ENCODE assay signal across 23 mouse cellular contexts in genomic region chr6:88235461-88235860, GRCm38 (mm10). TPM values are rescaled to one million over a fixed set of nuclear protein-coding genes. Genes with fewer than 3 reads are reported as not detected.
DNase-seq lines count a peak whose midpoint lies in the region; ATAC-seq and TF ChIP-seq lines count a peak whose summit lies in the region.
"Had no signal": no experiment of that assay in that cellular context is flagged by ENCODE, and none has a peak within 500 bp of the region (broad histone marks: within the 10 kb centered on the region; RNA-seq: fewer than 3 reads in every experiment).

No protein-coding gene starts in this region.

- H3K9ac ChIP-seq in intestine, embryonic 14.5 days (ENCODE audit: low read length) = no peak overlapping the region
- H3K9ac ChIP-seq in intestine, postnatal 0 days (ENCODE audit: low read depth, low read length) = no peak overlapping the region
- H3K9ac ChIP-seq in forebrain, embryonic 13.5 days = no peak overlapping the region
- no peak overlapping the region for H3K9ac ChIP-seq in midbrain, embryonic 13.5 days (replicated peaks)
- H3K9ac ChIP-seq: liver, postnatal 0 days had no signal

- peaks cover 27% of the 10 kb centered on the region for H3K4me1 ChIP-seq in heart, embryonic 10.5 days
- peaks cover 7% of the 10 kb centered on the region; the same call in 1 of the 2 replicates for H3K4me1 ChIP-seq in intestine, embryonic 14.5 days (replicated peaks; ENCODE audit: control insufficient read depth, insufficient read depth, low read length)
- H3K4me1 ChIP-seq in intestine, postnatal 0 days (replicated peaks; ENCODE audit: control insufficient read depth, insufficient read depth, low read length) = no peaks in the 10 kb centered on the region
- peaks cover 15% of the 10 kb centered on the region for H3K4me1 ChIP-seq in forebrain, embryonic 13.5 days
- H3K4me1 ChIP-seq in midbrain, embryonic 13.5 days (replicated peaks) = peaks cover 23% of the 10 kb centered on the region

- H3K27me3 ChIP-seq in heart, embryonic 10.5 days (ENCODE audit: insufficient read depth, poor library complexity, severe bottlenecking) = peaks cover 100% of the 10 kb centered on the region
- 0 out of 2 replicates have a peak, but pooled peaks cover 15% of the 10 kb centered on the region for H3K27me3 ChIP-seq in intestine, embryonic 14.5 days (replicated peaks; ENCODE audit: control insufficient read depth, insufficient read depth, low read length)
- H3K27me3 ChIP-seq in intestine, postnatal 0 days (replicated peaks; ENCODE audit: control insufficient read depth, insufficient read depth, low read length) = peaks cover 9% of the 10 kb centered on the region; the same call in 1 of the 2 replicates
- peaks cover 63% of the 10 kb centered on the region for H3K27me3 ChIP-seq in forebrain, embryonic 13.5 days
- peaks cover 60% of the 10 kb centered on the region for H3K27me3 ChIP-seq in midbrain, embryonic 13.5 days

- H3K27ac ChIP-seq in heart, embryonic 10.5 days = peak overlapping the region; percentile 74; the same call in 1 of the 2 replicates
- no peak overlapping the region for H3K27ac ChIP-seq in intestine, embryonic 14.5 days (ENCODE audit: low read depth)
- no peak overlapping the region for H3K27ac ChIP-seq in intestine, postnatal 0 days (ENCODE audit: low read depth, low read length)
- no peak overlapping the region for H3K27ac ChIP-seq in forebrain, embryonic 13.5 days
- no peak overlapping the region; the same call in 1 of the 2 replicates for H3K27ac ChIP-seq in midbrain, embryonic 13.5 days
- H3K27ac ChIP-seq: gastrocnemius, adult 2 months; left cerebral cortex, adult 2 months had no signal

- ATAC-seq in intestine, embryonic 14.5 days (replicated peaks; ENCODE audit: low FRiP score, low TSS enrichment, low read depth) = no peak
- no peak for ATAC-seq in intestine, postnatal 0 days
- no peak for ATAC-seq in forebrain, embryonic 13.5 days
- peak; percentile 34; the same call in 1 of the 2 replicates for ATAC-seq in midbrain, embryonic 13.5 days
- ATAC-seq: liver, postnatal 0 days had no signal

- H3K4me2 ChIP-seq in intestine, embryonic 14.5 days (ENCODE audit: low read length) = no peak overlapping the region
- H3K4me2 ChIP-seq in intestine, postnatal 0 days (replicated peaks; ENCODE audit: low read depth) = no peak overlapping the region
- H3K4me2 ChIP-seq in forebrain, embryonic 13.5 days = peak overlapping the region; percentile 58
- peak overlapping the region; percentile 49 for H3K4me2 ChIP-seq in midbrain, embryonic 13.5 days (replicated peaks)

- 0 out of 2 replicates have a peak overlapping the region, but pooled peaks have one; percentile 45 for H3K4me3 ChIP-seq in heart, embryonic 10.5 days
- H3K4me3 ChIP-seq in intestine, embryonic 14.5 days (ENCODE audit: low read depth, low read length) = no peak overlapping the region
- H3K4me3 ChIP-seq in intestine, postnatal 0 days (ENCODE audit: low read depth, low read length) = no peak overlapping the region
- peak overlapping the region; percentile 24 for H3K4me3 ChIP-seq in forebrain, embryonic 13.5 days
- H3K4me3 ChIP-seq in midbrain, embryonic 13.5 days (replicated peaks) = no peak overlapping the region
- H3K4me3 ChIP-seq: gastrocnemius, adult 2 months; left cerebral cortex, adult 2 months had no signal

- no peak for TF ChIP-seq CTCF in intestine, postnatal 0 days (IDR thresholded peaks at IDR 0.05; ENCODE audit: low read depth)

- DNase-seq in heart, embryonic 10.5 days (ENCODE audit: low spot score) = no peak
- DNase-seq in heart, postnatal 25 days (ENCODE audit: low spot score) = no peak
- DNase-seq in intestine, embryonic 14.5 days (ENCODE audit: low spot score) = peak; percentile 57
- no peak for DNase-seq in testis, postnatal 10 days (ENCODE audit: low spot score)
- no peak for DNase-seq in right cerebral cortex, postnatal 14 days
- DNase-seq: adrenal gland, postnatal 36 days; cerebellum, adult 2 months; gastrocnemius, adult 2 months; heart, postnatal 36 days; kidney, adult 11 months; kidney, postnatal 10 days; liver; liver, postnatal 0 days; lung, postnatal 4 days; thymus, postnatal 36 days had no signal

- no peaks in the 10 kb centered on the region for H3K36me3 ChIP-seq in heart, embryonic 10.5 days
- no peaks in the 10 kb centered on the region for H3K36me3 ChIP-seq in intestine, embryonic 14.5 days (ENCODE audit: control insufficient read depth, insufficient read depth, low read length)
- H3K36me3 ChIP-seq in intestine, postnatal 0 days (ENCODE audit: control insufficient read depth, insufficient read depth) = no peaks in the 10 kb centered on the region
- no peaks in the 10 kb centered on the region for H3K36me3 ChIP-seq in forebrain, embryonic 13.5 days (ENCODE audit: poor library complexity, severe bottlenecking)
- no peaks in the 10 kb centered on the region for H3K36me3 ChIP-seq in midbrain, embryonic 13.5 days

- WGBS in heart, embryonic 10.5 days = 29% methylated on average over 8 of the region's 8 CpGs
- WGBS in intestine, embryonic 14.5 days = 39% methylated on average over 8 of the region's 8 CpGs
- whole genome bisulfite sequencing in intestine, postnatal 0 days = 43% methylated on average over 8 of the region's 8 CpGs
- 21% methylated on average over 8 of the region's 8 CpGs for WGBS in forebrain, embryonic 13.5 days
- 16% methylated on average over 8 of the region's 8 CpGs for WGBS in midbrain, embryonic 13.5 days

- intact Hi-C loops in heart, postnatal 25 days (cut with DNase I) = no loop called here

- H3K9me3 ChIP-seq in heart, embryonic 10.5 days = no peaks in the 10 kb centered on the region
- H3K9me3 ChIP-seq in intestine, embryonic 14.5 days (ENCODE audit: control insufficient read depth, low read length) = no peaks in the 10 kb centered on the region
- no peaks in the 10 kb centered on the region for H3K9me3 ChIP-seq in intestine, postnatal 0 days (ENCODE audit: control insufficient read depth)
- no peaks in the 10 kb centered on the region for H3K9me3 ChIP-seq in forebrain, embryonic 13.5 days (replicated peaks)
- H3K9me3 ChIP-seq in midbrain, embryonic 13.5 days = no peaks in the 10 kb centered on the region

RNA-seq across cellular contexts. Expression of gene Dnajb8, which starts 13.4 kb away (rescaled TPM):
- polyA plus RNA-seq in heart, embryonic 10.5 days (2016; fragmentation: Nextera tagmentation; extraction: Ambion mirVana) = not detected in 2 replicates
- total RNA-seq in heart, postnatal 25 days (2021) = not detected
- not detected in 2 replicates for polyA plus RNA-seq in intestine, embryonic 14.5 days (2014; fragmentation: Nextera tagmentation; extraction: Ambion mirVana)
- not detected in 2 replicates for polyA plus RNA-seq in intestine, postnatal 0 days (2015; fragmentation: Nextera tagmentation; extraction: Ambion mirVana)
- polyA plus RNA-seq in forebrain, embryonic 13.5 days (2015; fragmentation: Nextera tagmentation; extraction: Ambion mirVana) = not detected in 2 replicates
- not detected in 2 replicates for polyA plus RNA-seq in midbrain, embryonic 13.5 days (2015; fragmentation: Nextera tagmentation; extraction: Ambion mirVana)
- total RNA-seq: adrenal gland, postnatal 36 days; gastrocnemius, adult 2 months; granulocyte monocyte progenitor cell, adult 5-6 weeks; heart, postnatal 36 days; left cerebral cortex, adult 2 months; neutrophil, adult 5-6 weeks had no signal
- polyA plus RNA-seq: C2C12; cerebellum, adult 2 months; embryonic facial prominence, embryonic 14.5 days; liver, postnatal 0 days had no signal

RNA-seq across cellular contexts. Expression of gene Gata2, which starts 41.8 kb away (rescaled TPM):
- 24.5 and 24.8 TPM in 2 replicates for polyA plus RNA-seq in heart, embryonic 10.5 days (2016; fragmentation: Nextera tagmentation; extraction: Ambion mirVana)
- 10 to 100 TPM; 17.0 to 19.8 TPM for total RNA-seq in heart, postnatal 25 days (2021)
- polyA plus RNA-seq in intestine, embryonic 14.5 days (2014; fragmentation: Nextera tagmentation; extraction: Ambion mirVana) = 3.7 and 4.7 TPM in 2 replicates
- 3.5 and 3.7 TPM in 2 replicates for polyA plus RNA-seq in intestine, postnatal 0 days (2015; fragmentation: Nextera tagmentation; extraction: Ambion mirVana)
- polyA plus RNA-seq in forebrain, embryonic 13.5 days (2015; fragmentation: Nextera tagmentation; extraction: Ambion mirVana) = 2.3 and 3.2 TPM in 2 replicates
- 25.7 and 38.1 TPM in 2 replicates for polyA plus RNA-seq in midbrain, embryonic 13.5 days (2015; fragmentation: Nextera tagmentation; extraction: Ambion mirVana)

Comparison
In these comparisons a context has a peak if more than half of its experiments do, and no peak if none do; other contexts are left out.
1. H3K4me3 ChIP-seq: peak in heart, embryonic 10.5 days (single experiment) and forebrain, embryonic 13.5 days (single experiment); none in intestine, embryonic 14.5 days (single experiment), intestine, postnatal 0 days (single experiment) and midbrain, embryonic 13.5 days (single experiment).
2. H3K4me2 ChIP-seq: peak in forebrain, embryonic 13.5 days (single experiment) and midbrain, embryonic 13.5 days (single experiment); none in intestine, embryonic 14.5 days (single experiment) and intestine, postnatal 0 days (single experiment).